Mouse (Mus musculus) retina, postnatal 7 days (tissue): ENCODE results near the gene D6Wsu163e.

ENCODE experiments used
- DNase-seq: peaks from one replicate; pipeline ENCODE4 v3.0.0-alpha.2; 2012; ENCODE audit warnings: low read depth, low spot score

Gene D6Wsu163e

GRCm38 (mm10) chr6:127006551-127006950 is 66.8 kb downstream of the D6Wsu163e start:
- DNase-seq, result no peak

GRCm38 (mm10) chr6:127010021-127010420 is 70.3 kb downstream of the D6Wsu163e start:
- DNase-seq, result no peak

- no peak for DNase-seq
Observed at GRCm38 (mm10) chr6:127011947-127012535, 72.3 kb downstream of the D6Wsu163e start.

GRCm38 (mm10) chr6:127014906-127015770 is 75.4 kb downstream of the D6Wsu163e start, which contains the start of gene Fgf6:
TSS of gene Fgf6 (plus strand) at chr6:127015586.
- DNase-seq, result no peak

- no peak for DNase-seq
Observed at GRCm38 (mm10) chr6:127019254-127019653, 79.5 kb downstream of the D6Wsu163e start.

GRCm38 (mm10) chr6:127020431-127020830 is 80.7 kb downstream of the D6Wsu163e start:
- no peak for DNase-seq

GRCm38 (mm10) chr6:127024836-127025235 is 85.1 kb downstream of the D6Wsu163e start:
- DNase-seq, result no peak
